Mouse (Mus musculus) CH12.LX (cell line): ENCODE data around the gene Ubtd2. TPM values are rescaled to one million over a fixed set of nuclear protein-coding genes. Genes with fewer than 3 reads are reported as not detected.

Source experiments
- DNase-seq: peaks from one replicate; pipeline ENCODE4 v3.0.0-alpha.2; 2013; ENCODE audit errors: extremely low read depth
- H3K27ac ChIP-seq: 2 replicates; pipeline ENCODE4 v1.5.1; 2012; ENCODE audit warnings: low read depth, mild to moderate bottlenecking, control low read depth, moderate library complexity; ENCODE audit not compliant: insufficient read depth
- H3K27me3 ChIP-seq: replicated peaks from 2 replicates; pipeline ENCODE3; 2012; ENCODE audit warnings: inconsistent platforms
- H3K36me3 ChIP-seq, 2 experiments: replicated peaks in 1 of 2; 2 replicates each; pipeline versions ENCODE3 to v1.6.1; 2012; ENCODE audit warnings: inconsistent platforms in 1 of 2, low read length in 1 of 2, mild to moderate bottlenecking in 1 of 2, mixed read lengths in 1 of 2, moderate library complexity in 1 of 2; ENCODE audit not compliant: control insufficient read depth in 1 of 2, insufficient read depth in 1 of 2
- H3K4me1 ChIP-seq, 2 experiments: 2 replicates each; pipeline ENCODE4 v1.6.1; 2012; ENCODE audit warnings: inconsistent platforms in 1 of 2, moderate library complexity in 1 of 2; ENCODE audit not compliant: insufficient read depth in 2 of 2, control insufficient read depth in 1 of 2
- H3K4me2 ChIP-seq: 2 replicates; pipeline ENCODE4 v1.6.1; 2012; ENCODE audit warnings: low read depth, mild to moderate bottlenecking, control low read depth; ENCODE audit not compliant: poor library complexity, insufficient read depth, severe bottlenecking
- H3K4me3 ChIP-seq, 3 experiments: fragments of 150-350 bp in 1 of 3; sonication (generic) in 1 of 3; replicated peaks in 1 of 3; 2 replicates each; pipeline versions ENCODE3 to v1.5.1; 2011 to 2012; ENCODE audit warnings: low read depth in 2 of 3, low read length in 2 of 3, mild to moderate bottlenecking in 2 of 3, moderate library complexity in 2 of 3, control low read depth in 1 of 3, improper control_type of control experiment in 1 of 3, inconsistent platforms in 1 of 3, mixed read lengths in 1 of 3; ENCODE audit not compliant: poor library complexity in 1 of 3
- H3K79me2 ChIP-seq: replicated peaks from 2 replicates; pipeline ENCODE4 v1.6.1; 2012; ENCODE audit warnings: mild to moderate bottlenecking, moderate library complexity; ENCODE audit not compliant: control insufficient read depth, poor library complexity, insufficient read depth, severe bottlenecking; ENCODE audit errors: extremely low read depth
- H3K9ac ChIP-seq: 2 replicates; pipeline ENCODE4 v1.6.1; 2012; ENCODE audit warnings: low read depth, mild to moderate bottlenecking, control low read depth, moderate library complexity; ENCODE audit not compliant: insufficient read depth
- H3K9me3 ChIP-seq: replicated peaks from 2 replicates; pipeline ENCODE3; 2012; ENCODE audit warnings: low read length, inconsistent platforms, mixed read lengths
- CHD1 ChIP-seq: IDR thresholded peaks from 2 replicates; pipeline ENCODE4 v1.6.1; 2012; ENCODE audit warnings: low read depth, low read length, improper control_type of control experiment, inconsistent platforms
- CTCF ChIP-seq, 2 experiments: IDR thresholded peaks in 1 of 2; conservative IDR thresholded peaks in 1 of 2; 2 replicates each; pipeline ENCODE4 v1.5.1; 2011 to 2012; ENCODE audit warnings: low read depth in 2 of 2, low read length in 2 of 2, improper control_type of control experiment in 1 of 2, inconsistent platforms in 1 of 2, mild to moderate bottlenecking in 1 of 2, moderate library complexity in 1 of 2
- E2F4 ChIP-seq: IDR thresholded peaks from 2 replicates; pipeline ENCODE4 v1.6.1; 2011; ENCODE audit warnings: low read depth, low read length, improper control_type of control experiment; ENCODE audit not compliant: insufficient replicate concordance
- MAX ChIP-seq: IDR thresholded peaks from 2 replicates; pipeline ENCODE4 v1.6.1; 2011; ENCODE audit warnings: low read length, improper control_type of control experiment
- MAZ ChIP-seq: IDR thresholded peaks from 2 replicates; pipeline ENCODE4 v1.6.1; 2012; ENCODE audit warnings: low read depth, mild to moderate bottlenecking, inconsistent platforms, low read length, improper control_type of control experiment, moderate library complexity
- NELFE ChIP-seq: IDR thresholded peaks from 2 replicates; pipeline ENCODE4 v1.6.1; 2011; ENCODE audit warnings: low read depth, low read length, improper control_type of control experiment
- PAX5 ChIP-seq: IDR thresholded peaks from 2 replicates; pipeline ENCODE4 v1.6.1; 2012; ENCODE audit warnings: low read length, inconsistent platforms, mixed read lengths
- POLR2A ChIP-seq: IDR thresholded peaks from 2 replicates; pipeline ENCODE4 v1.6.1; 2011; ENCODE audit warnings: low read depth, mild to moderate bottlenecking, improper control_type of control experiment, low read length
- TCF12 ChIP-seq: IDR thresholded peaks from 2 replicates; pipeline ENCODE4 v1.6.1; 2014; ENCODE audit warnings: low read depth, mild to moderate bottlenecking, inconsistent platforms, low read length, improper control_type of control experiment
- ZKSCAN1 ChIP-seq: IDR thresholded peaks from 2 replicates; pipeline ENCODE4 v1.6.1; 2012; ENCODE audit warnings: low read depth, inconsistent platforms, low read length, improper control_type of control experiment, borderline replicate concordance
- ZNF384 ChIP-seq: IDR thresholded peaks from 2 replicates; pipeline ENCODE4 v1.6.1; 2012; ENCODE audit warnings: low read depth, low read length, improper control_type of control experiment, inconsistent platforms
- dilution Hi-C: fragments of 300-500 bp; cut with MboI; formaldehyde crosslinking; loops from 2 replicates; pipeline ENCODE4 v1.14.3; 2020; ENCODE audit warnings: low sequenced_read_pairs; ENCODE audit not compliant: extremely low pct_unique_long_range_greater_than_20kb, extremely low pct_ligation_motif_present
- in situ Hi-C: fragments of 300-500 bp; cut with MboI; formaldehyde crosslinking; loops from 3 replicates; pipeline ENCODE4 v1.14.3; 2019; ENCODE audit warnings: low sequenced_read_pairs, low pct_ligation_motif_present, low pct_unique_long_range_greater_than_20kb, mixed read lengths
- polyA plus RNA-seq: library from polyadenylated mRNA; unstranded; fragments of >175 nt; gene quantifications from 2 replicates; pipeline ENCODE4 v1.2.1, GENCODE M21; 2012; ENCODE audit warnings: low read depth; ENCODE audit not compliant: insufficient read length
- total RNA-seq, 2 experiments: library from RNA; depleted of rRNA; stranded (reverse); fragments of 300-350 nt in 1 of 2; fragments of >200 nt in 1 of 2; gene quantifications; 2 replicates each; pipeline ENCODE4 v1.2.3; 2012 to 2014

Gene Ubtd2
- total and polyA plus RNA-seq, 3 experiments = 10.3 to 18.2 (median 17.8) TPM

DNA sequence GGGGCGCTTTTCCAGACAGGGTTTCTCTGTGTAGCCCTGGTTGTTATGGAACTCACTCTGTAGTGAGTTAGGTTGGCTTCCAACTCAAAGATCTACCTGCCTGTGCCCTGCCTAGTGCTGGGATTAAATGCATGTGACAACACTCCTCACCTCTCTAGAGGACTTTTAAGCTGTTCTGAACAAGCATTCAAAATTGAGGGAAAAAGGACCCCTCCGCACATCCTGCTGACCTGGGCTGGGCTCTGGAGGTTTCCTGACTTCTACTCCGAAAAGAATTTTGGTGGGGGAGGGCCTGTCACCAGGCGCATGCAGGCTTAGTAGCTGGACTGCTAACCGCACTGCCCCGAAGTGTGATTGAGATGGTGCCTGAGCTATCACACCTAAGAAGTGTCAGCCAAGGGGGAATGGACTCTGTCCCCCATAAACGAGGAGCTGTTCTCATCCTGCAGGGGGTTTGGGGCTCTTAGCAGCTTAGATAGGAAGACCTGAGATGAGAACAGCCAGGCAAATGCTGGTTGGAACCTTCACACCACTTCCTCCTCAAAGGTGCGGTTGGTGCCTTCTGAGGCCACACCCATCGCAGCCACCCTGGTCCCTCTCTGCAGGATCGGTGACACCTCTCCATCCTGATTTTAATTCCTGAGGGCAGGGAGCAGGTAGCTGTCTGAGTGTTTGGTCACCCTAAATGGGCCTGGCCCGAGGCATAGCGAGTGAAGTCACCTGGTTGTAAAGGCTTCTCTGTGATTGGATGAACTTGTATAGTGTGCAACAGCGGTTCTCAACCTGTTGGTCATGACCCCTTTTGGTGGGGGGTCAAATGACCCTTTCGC is 98.4 kb downstream of the Ubtd2 start:
- DNase-seq = no peak
- H3K4me2 ChIP-seq = no peak overlapping the region
- no peak overlapping the region for H3K27ac ChIP-seq
- in situ Hi-C loops (no loop called here), dilution Hi-C loops (no loop called here)
- H3K9me3 ChIP-seq = no peaks in the 10 kb centered on the region
- peaks cover 31 to 94% of the 10 kb centered on the region in 2 experiments for H3K4me1 ChIP-seq
- H3K79me2 ChIP-seq = no peaks in the 10 kb centered on the region
- no peak overlapping the region for H3K4me3 ChIP-seq
- TF ChIP-seq POLR2A (no peak), E2F4 (no peak), CTCF (conservative IDR thresholded peaks at IDR 0.05 in 1 of 2, IDR thresholded peaks at IDR 0.05 in 1 of 2; ENCODE audit: low read depth in 2 of 2, low read length in 2 of 2) (no peak), CHD1 (no peak), MAX (no peak), ZKSCAN1 (no peak)
- H3K27me3 ChIP-seq = no peaks in the 10 kb centered on the region
- peaks cover 13 to 65% of the 10 kb centered on the region in 2 experiments for H3K36me3 ChIP-seq
- no peak overlapping the region for H3K9ac ChIP-seq

DNA sequence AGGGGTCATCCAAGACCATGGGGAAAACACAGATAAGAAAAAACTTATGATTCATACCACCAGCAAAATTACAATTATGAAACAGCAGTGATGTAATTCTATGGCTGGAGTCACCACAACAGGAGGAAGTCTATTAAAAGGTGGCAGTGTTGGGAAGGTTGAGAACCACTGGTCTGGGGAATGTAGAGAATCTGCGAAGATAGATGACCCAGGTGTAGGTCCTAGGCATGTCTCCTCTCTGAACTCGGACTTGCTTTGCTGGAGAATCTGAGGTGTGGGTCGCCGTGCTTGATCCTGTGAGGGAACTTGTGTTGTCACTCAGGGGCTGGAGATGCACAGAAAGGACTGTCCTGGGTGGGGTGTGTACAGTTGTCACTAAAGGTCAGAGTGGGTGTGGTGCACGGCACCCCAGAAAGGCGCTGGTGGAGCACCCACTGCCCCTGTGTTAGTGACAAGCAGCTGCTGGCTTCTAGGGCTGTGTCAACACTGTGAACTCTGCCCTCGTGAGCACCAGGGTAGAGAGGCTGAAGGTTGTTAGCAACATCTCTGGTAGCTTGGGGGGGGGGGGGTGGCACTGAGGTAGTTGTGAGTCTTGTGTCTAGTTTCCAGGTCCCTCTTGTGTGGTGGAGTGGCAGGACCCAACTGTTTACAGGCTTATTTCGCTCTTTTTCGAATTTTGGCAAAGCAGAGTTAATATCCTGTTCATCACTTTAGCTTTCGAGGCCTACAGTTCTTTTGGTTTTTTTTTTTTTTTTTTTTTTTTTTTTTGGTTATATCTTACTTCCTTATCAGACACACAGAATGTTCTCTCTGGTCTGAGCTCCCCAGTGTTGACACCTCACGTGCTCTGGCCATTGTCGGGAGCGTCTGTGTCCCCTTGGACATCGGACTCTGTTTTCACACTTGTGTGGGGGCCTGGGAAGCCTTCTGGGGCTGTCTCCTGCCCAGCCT is 99.2 kb downstream of the Ubtd2 start:
- dilution Hi-C loops (no loop called here), in situ Hi-C loops (no loop called here)
- H3K36me3 ChIP-seq = peaks cover 13 to 64% of the 10 kb centered on the region in 2 experiments
- no peaks in the 10 kb centered on the region for H3K9me3 ChIP-seq
- H3K4me2 ChIP-seq = no peak overlapping the region
- H3K9ac ChIP-seq = no peak overlapping the region
- no peak overlapping the region for H3K27ac ChIP-seq
- H3K79me2 ChIP-seq = no peaks in the 10 kb centered on the region
- peak; percentile 76 for TF ChIP-seq ZNF384
- no peak for TF ChIP-seq NELFE
- peaks cover 36 to 96% of the 10 kb centered on the region in 2 experiments for H3K4me1 ChIP-seq
- no peak for DNase-seq
- no peaks in the 10 kb centered on the region for H3K27me3 ChIP-seq
- H3K4me3 ChIP-seq = no peak overlapping the region

DNA sequence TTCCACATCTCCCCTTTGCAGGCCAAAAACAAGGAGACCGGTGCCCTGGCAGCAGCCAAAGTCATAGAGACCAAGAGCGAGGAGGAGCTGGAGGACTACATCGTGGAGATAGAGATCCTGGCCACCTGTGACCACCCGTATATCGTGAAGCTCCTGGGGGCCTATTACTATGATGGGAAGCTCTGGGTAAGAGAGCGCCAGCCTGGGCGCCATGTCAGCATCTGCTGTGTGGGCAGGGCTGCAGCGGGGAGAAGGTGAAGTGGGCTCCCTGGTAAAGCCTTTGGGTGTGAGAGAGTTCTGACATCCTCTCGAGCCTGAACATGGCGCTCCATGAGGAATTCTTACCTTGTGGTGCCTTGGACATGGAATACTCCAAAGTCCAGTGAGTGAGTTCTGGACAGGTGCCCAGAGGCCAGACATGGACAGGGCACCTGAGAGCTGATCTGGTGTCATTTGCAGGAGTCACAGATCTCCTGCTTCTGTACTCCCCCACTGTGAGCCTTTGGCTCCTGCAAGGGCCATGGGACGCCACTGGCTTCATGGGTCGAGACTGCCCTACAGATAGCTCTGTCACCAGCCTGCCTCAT is 100.0 kb downstream of the Ubtd2 start:
- H3K9me3 ChIP-seq = no peaks in the 10 kb centered on the region
- no peak overlapping the region for H3K4me3 ChIP-seq
- in situ Hi-C loops = no loop called here
- H3K36me3 ChIP-seq = peaks cover 13 to 66% of the 10 kb centered on the region in 2 experiments
- H3K27me3 ChIP-seq = no peaks in the 10 kb centered on the region
- no peak for DNase-seq
- no peak overlapping the region for H3K9ac ChIP-seq
- TF ChIP-seq TCF12 (no peak), MAZ (no peak), CTCF (conservative IDR thresholded peaks at IDR 0.05 in 1 of 2, IDR thresholded peaks at IDR 0.05 in 1 of 2; ENCODE audit: low read depth in 2 of 2, low read length in 2 of 2) (no peak), ZKSCAN1 (no peak), PAX5 (no peak)
- dilution Hi-C loops = no loop called here
- H3K79me2 ChIP-seq = no peaks in the 10 kb centered on the region
- H3K4me1 ChIP-seq = peaks cover 34 to 94% of the 10 kb centered on the region in 2 experiments
- no peak overlapping the region for H3K4me2 ChIP-seq
- H3K27ac ChIP-seq = no peak overlapping the region
